Mouse (Mus musculus) bone marrow macrophage, adult 2 months (primary cell): ENCODE measurements at regions not wholly inside any gene's neighbourhood (a gene's known extent, or its start where the extent isn't known, plus 50 kb on each side); places are given as distances from the start of the nearest gene placed in this dataset.

ENCODE experiments used
- CTCF ChIP-seq: IDR thresholded peaks from 2 replicates; pipeline ENCODE4 v1.5.1; 2012; ENCODE audit warnings: low read depth, mild to moderate bottlenecking, low read length, moderate library complexity
- POLR2A ChIP-seq: IDR thresholded peaks from 2 replicates; pipeline ENCODE4 v1.6.1; 2012; ENCODE audit warnings: mild to moderate bottlenecking, low read depth, low read length, borderline replicate concordance

DNA sequence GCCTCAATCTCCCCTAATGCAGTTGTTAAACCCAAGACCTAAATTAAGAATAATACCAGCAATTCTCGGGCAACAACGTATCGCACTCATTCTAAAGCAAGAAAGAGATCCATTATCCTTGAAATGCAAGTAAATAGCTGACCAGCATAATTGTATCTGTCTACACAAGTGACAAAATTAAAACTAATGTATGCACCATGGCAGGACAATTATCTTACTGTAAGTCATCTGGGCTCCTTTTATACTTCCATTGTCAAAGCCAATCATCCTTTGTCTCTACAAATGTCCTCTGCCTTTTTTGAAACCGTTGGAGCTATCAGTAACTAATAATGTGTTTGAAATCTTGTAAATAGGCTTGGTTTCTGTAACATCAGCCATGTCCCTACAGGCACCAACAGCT, 347.5 kb upstream of the Tenm4 start:
- TF ChIP-seq POLR2A (no peak), CTCF (no peak)
